Mouse (Mus musculus): ENCODE measurements at regions not wholly inside any gene's neighbourhood (a gene's known extent, or its start where the extent isn't known, plus 50 kb on each side); places are given as distances from the start of the nearest gene placed in this dataset.

GRCm38 (mm10) chr1:41812071-41812470, 883.5 kb upstream of the Pou3f3 start:
- no peak for TF ChIP-seq CTCF (IDR thresholded peaks at IDR 0.05)
- TF ChIP-seq POLR2A (IDR thresholded peaks at IDR 0.05; ENCODE audit: insufficient read depth, low read depth, low read length) = no peak

All from heart, adult 2 months (tissue).